Mouse (Mus musculus) neural tube, embryonic 13.5 days (tissue): Measurements from ENCODE around the gene Myh10. TPM values are rescaled to one million over a fixed set of nuclear protein-coding genes. Genes with fewer than 3 reads are reported as not detected.

ENCODE experiments used
- ATAC-seq: fragments of 200-750 bp; cut with Nextera tagmentation; 2 replicates; pipeline ENCODE4 v1.8.0; 2017; ENCODE audit warnings: low read depth, mild to moderate bottlenecking, moderate TSS enrichment, moderate library complexity
- H3K27ac ChIP-seq: fragments of 300-500 bp; sonication (generic); replicated peaks from 2 replicates; pipeline ENCODE4 v1.5.1; 2015; ENCODE audit warnings: moderate library complexity, mild to moderate bottlenecking, inconsistent platforms
- H3K27me3 ChIP-seq: fragments of 300-500 bp; sonication (generic); 2 replicates; pipeline ENCODE4 v1.6.1; 2015; ENCODE audit warnings: mild to moderate bottlenecking, inconsistent platforms
- H3K36me3 ChIP-seq: fragments of 300-500 bp; sonication (generic); 2 replicates; pipeline ENCODE4 v1.6.1; 2015; ENCODE audit warnings: mild to moderate bottlenecking, inconsistent platforms
- H3K4me1 ChIP-seq: fragments of 300-500 bp; sonication (generic); replicated peaks from 2 replicates; pipeline ENCODE4 v1.6.1; 2015; ENCODE audit warnings: inconsistent platforms
- H3K4me2 ChIP-seq: fragments of 300-500 bp; sonication (generic); 2 replicates; pipeline ENCODE4 v1.6.1; 2015; ENCODE audit warnings: inconsistent platforms, mild to moderate bottlenecking, moderate library complexity
- H3K4me3 ChIP-seq: fragments of 300-500 bp; sonication (generic); 2 replicates; pipeline ENCODE4 v1.5.1; 2015; ENCODE audit warnings: mild to moderate bottlenecking, inconsistent platforms
- H3K9ac ChIP-seq: fragments of 300-500 bp; sonication (generic); 2 replicates; pipeline ENCODE4 v1.6.1; 2015; ENCODE audit warnings: moderate library complexity, mild to moderate bottlenecking, inconsistent platforms
- H3K9me3 ChIP-seq: fragments of 300-500 bp; sonication (generic); 2 replicates; pipeline ENCODE4 v1.6.1; 2016; ENCODE audit warnings: inconsistent platforms
- WGBS: fragments of 180-500 bp; shearing (Covaris S2); methylation state at CpG from one replicate; pipeline ENCODE4 v1.1.7; 2015; 5-methylcytosine and 5-hydroxymethylcytosine counted together
- polyA plus RNA-seq: library from polyadenylated mRNA; unstranded; fragments of >200 nt; fragmentation: Nextera tagmentation; extraction: Ambion mirVana; gene quantifications from 2 replicates; pipeline ENCODE4 v1.2.1, GENCODE M21; 2015

Gene Myh10
- polyA plus RNA-seq, 1 experiment from 2014 or later, result 76.5 TPM

GRCm38 (mm10) chr11:68854621-68855020, 163.3 kb downstream of the Myh10 start:
- WGBS, result 92% methylated on average over 3 of the region's 3 CpGs
- peaks cover 35% of the 10 kb centered on the region for H3K4me1 ChIP-seq

DNA sequence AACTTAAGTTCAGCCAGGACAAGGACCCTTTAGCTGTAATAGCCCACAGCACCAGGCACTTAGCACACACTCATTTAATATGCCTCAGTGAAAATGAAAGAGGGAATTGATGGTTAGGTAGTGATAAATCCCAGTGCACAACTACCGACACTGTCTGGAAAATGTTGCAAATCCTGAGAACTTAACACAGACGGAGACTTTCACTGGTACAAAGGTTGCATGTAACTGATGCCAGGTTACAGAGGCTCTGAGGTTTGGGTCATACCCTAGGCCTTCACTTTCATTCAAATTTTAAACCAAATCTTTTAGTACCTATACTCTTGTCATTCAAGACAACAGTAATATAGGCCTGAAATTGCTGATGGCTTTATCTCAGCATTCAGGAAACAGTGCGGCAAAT, 166.0 kb downstream of the Myh10 start:
- no peaks in the 10 kb centered on the region for H3K27me3 ChIP-seq
- no peak overlapping the region for H3K4me2 ChIP-seq
- WGBS, result 83% methylated on average over 3 of the region's 3 CpGs
- H3K9ac ChIP-seq, result no peak overlapping the region
- no peak overlapping the region for H3K27ac ChIP-seq
- no peak overlapping the region for H3K4me3 ChIP-seq
- no peaks in the 10 kb centered on the region for H3K36me3 ChIP-seq
- H3K9me3 ChIP-seq, result no peaks in the 10 kb centered on the region
- H3K4me1 ChIP-seq, result peaks cover 9% of the 10 kb centered on the region
- ATAC-seq, result no peak

More at GRCm38 (mm10) chr11:68854621-68855020, 163.3 kb downstream of the Myh10 start:
- Histone ChIP-seq H3K9me3 (no peaks in the 10 kb centered on the region), H3K4me2 (no peak overlapping the region), H3K36me3 (no peaks in the 10 kb centered on the region), H3K4me3 (no peak overlapping the region), H3K27me3 (no peaks in the 10 kb centered on the region), H3K9ac (no peak overlapping the region), H3K27ac (no peak overlapping the region)
- no peak for ATAC-seq

- Histone ChIP-seq H3K9ac (no peak overlapping the region), H3K9me3 (no peaks in the 10 kb centered on the region), H3K4me1 (no peaks in the 10 kb centered on the region), H3K27ac (no peak overlapping the region), H3K4me2 (no peak overlapping the region), H3K4me3 (no peak overlapping the region), H3K36me3 (no peaks in the 10 kb centered on the region), H3K27me3 (no peaks in the 10 kb centered on the region)
- WGBS, result 86% methylated on average over 8 of the region's 8 CpGs
- no peak for ATAC-seq
Measured at GRCm38 (mm10) chr11:68859943-68860593, 168.7 kb downstream of the Myh10 start.

DNA sequence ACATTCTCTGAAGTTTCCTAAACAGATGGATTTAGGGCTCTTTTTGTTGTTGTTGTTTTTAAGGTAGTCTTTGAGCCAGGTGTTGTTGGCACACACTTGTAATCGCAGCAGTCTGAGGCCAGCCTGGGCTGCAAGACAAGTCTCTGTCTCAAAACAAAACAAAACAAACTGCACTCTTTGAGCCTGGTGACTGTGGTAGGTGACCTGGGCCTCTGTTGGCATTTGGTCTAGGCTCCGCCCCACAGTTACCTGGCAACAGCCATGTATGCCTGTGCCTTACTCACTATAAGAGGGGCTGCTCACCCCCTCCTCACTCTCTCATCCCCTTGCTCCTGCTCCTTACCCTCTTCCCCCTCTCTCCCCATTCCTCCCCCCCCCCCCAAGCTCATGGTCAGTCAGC, 170.9 kb downstream of the Myh10 start:
- Histone ChIP-seq H3K9me3 (no peaks in the 10 kb centered on the region), H3K36me3 (no peaks in the 10 kb centered on the region), H3K4me1 (no peaks in the 10 kb centered on the region), H3K27me3 (no peaks in the 10 kb centered on the region), H3K27ac (no peak overlapping the region), H3K4me3 (no peak overlapping the region), H3K4me2 (no peak overlapping the region), H3K9ac (no peak overlapping the region)
- WGBS, result 78% methylated on average over 2 of the region's 2 CpGs
- no peak for ATAC-seq

DNA sequence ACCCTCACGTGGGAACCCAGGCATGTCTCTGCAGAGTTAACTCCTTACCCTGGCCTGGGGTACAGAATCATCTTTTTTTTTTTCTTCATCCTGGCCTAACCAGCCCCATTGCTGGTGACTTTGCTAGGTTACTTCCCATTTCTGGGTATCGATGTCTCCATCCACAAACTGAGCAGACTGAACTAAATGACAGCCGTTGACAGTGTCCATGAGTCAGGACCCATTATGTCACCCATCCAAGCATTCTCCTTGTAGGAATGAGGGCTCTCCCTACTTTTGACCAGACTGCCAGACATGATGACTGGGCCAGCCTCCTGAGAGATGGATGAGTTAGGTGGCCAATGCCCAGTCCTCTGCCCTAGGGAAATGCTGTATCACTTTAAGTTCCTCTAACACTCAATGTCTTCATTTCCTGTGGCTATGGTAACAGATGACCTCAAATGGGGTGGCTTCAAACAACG, 172.3 kb downstream of the Myh10 start:
- Histone ChIP-seq H3K36me3 (no peaks in the 10 kb centered on the region), H3K27ac (no peak overlapping the region), H3K9ac (no peak overlapping the region), H3K4me2 (no peak overlapping the region), H3K9me3 (no peaks in the 10 kb centered on the region), H3K4me3 (no peak overlapping the region), H3K4me1 (no peaks in the 10 kb centered on the region), H3K27me3 (no peaks in the 10 kb centered on the region)
- ATAC-seq, result no peak
- WGBS, result 79% methylated on average over 4 of the region's 4 CpGs

DNA sequence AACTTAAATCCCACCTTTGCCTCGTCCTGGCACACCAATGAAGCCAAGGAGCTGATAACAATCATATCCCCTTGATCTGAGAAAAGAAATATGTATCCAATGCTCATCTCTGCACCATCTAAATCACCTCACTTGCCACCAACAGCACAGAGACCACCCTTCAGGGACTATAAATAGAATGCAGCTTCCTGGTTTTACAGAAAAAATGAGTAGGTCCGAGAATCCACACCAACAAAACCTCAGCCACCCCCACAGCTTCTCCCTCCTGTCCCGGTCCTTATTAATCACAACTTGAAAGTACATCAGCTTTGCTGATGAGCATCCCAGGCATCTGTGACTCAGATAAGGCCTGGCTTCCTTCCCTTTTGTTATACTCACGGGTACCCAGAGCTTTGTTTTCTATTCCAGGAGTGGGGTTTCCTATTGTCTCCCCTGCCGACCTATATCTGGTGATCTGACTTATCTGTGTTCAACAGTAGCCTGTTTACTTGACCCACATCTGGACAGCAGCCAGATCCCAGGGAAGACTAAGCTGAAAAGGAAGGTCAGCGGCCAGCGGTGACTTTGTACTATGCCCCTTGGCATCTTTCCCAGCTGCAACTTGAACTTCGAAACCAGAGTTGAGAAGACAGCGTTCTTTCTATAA, 173.3 kb downstream of the Myh10 start:
- Histone ChIP-seq H3K27me3 (no peaks in the 10 kb centered on the region), H3K4me1 (no peaks in the 10 kb centered on the region), H3K4me3 (no peak overlapping the region), H3K27ac (no peak overlapping the region), H3K36me3 (no peaks in the 10 kb centered on the region), H3K9ac (no peak overlapping the region), H3K9me3 (no peaks in the 10 kb centered on the region), H3K4me2 (no peak overlapping the region)
- 63% methylated on average over 9 of the region's 9 CpGs for WGBS
- no peak for ATAC-seq

Other genes starting within 250 kb of the Myh10 start
- gene Pik3r6, start 188.5 kb upstream of the Myh10 start, polyA plus RNA-seq, result 2.3 and 2.4 TPM in 2 replicates
- gene Mfsd6l, start 135.4 kb upstream of the Myh10 start, polyA plus RNA-seq, result not detected in 2 replicates
- 0.20 and 0.32 TPM in 2 replicates for gene Ccdc42, start 104.5 kb upstream of the Myh10 start, polyA plus RNA-seq
- gene Ndel1, start 180.3 kb downstream of the Myh10 start, polyA plus RNA-seq, result 96.9 and 97.7 TPM in 2 replicates
- gene Rnf222, start 197.0 kb downstream of the Myh10 start, polyA plus RNA-seq, result not detected in 2 replicates
- gene Rpl26, start 210.0 kb downstream of the Myh10 start, polyA plus RNA-seq, result 743 and 760 TPM in 2 replicates
- 0.40 TPM in 1 of 2 replicates, not detected in the other for gene Odf4, start 235.5 kb downstream of the Myh10 start, polyA plus RNA-seq